Mouse (Mus musculus): ENCODE results near the gene Snx20. TPM values are rescaled to one million over a fixed set of nuclear protein-coding genes. Genes with fewer than 3 reads are reported as not detected.

Gene Snx20
- polyA plus RNA-seq, 1 experiment from 2014 or later = 1.5 TPM

DNA sequence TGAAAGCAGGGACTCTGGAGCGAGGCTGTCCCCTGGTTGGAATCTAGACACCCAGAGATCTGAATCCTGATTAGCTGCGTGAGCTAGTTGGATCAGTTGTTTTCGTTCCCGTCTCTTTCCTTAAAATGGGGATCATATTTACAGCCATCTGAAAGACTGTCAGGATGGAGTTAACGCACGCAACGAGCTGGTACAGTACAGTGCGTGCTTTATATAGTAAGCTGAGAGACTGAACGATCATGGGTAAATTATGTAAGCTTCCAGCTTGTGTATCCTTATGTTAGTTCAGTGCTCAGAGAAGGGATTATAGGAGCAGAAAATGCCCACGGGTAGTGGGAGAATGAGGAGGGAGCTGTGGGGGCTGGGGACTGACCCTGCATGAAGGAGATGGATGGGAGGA lies 35.6 kb upstream of the Snx20 start:
- H3K9ac ChIP-seq (replicated peaks; ENCODE audit: low read length) = no peak overlapping the region
- peaks cover 3% of the 10 kb centered on the region; the same call in 1 of the 2 replicates for H3K4me1 ChIP-seq (ENCODE audit: control insufficient read depth, insufficient read depth, low read length)
- H3K9me3 ChIP-seq (replicated peaks; ENCODE audit: control insufficient read depth, low read length) = no peaks in the 10 kb centered on the region
- H3K27ac ChIP-seq (replicated peaks; ENCODE audit: low read depth, low read length) = no peak overlapping the region
- DNase-seq (ENCODE audit: low spot score) (no peak), ATAC-seq (replicated peaks; ENCODE audit: insufficient number of reproducible peaks, low FRiP score, low TSS enrichment, low read depth) (no peak)
- H3K36me3 ChIP-seq (replicated peaks; ENCODE audit: control insufficient read depth, insufficient read depth, low read depth, low read length) = no peaks in the 10 kb centered on the region
- no peak overlapping the region for H3K4me3 ChIP-seq (ENCODE audit: low read depth, low read length)
- WGBS = 80% methylated on average over 10 of the region's 10 CpGs
- no peak overlapping the region for H3K4me2 ChIP-seq (ENCODE audit: low read depth, low read length)
- no peaks in the 10 kb centered on the region for H3K27me3 ChIP-seq (ENCODE audit: control insufficient read depth, insufficient read depth, low read length)

DNA sequence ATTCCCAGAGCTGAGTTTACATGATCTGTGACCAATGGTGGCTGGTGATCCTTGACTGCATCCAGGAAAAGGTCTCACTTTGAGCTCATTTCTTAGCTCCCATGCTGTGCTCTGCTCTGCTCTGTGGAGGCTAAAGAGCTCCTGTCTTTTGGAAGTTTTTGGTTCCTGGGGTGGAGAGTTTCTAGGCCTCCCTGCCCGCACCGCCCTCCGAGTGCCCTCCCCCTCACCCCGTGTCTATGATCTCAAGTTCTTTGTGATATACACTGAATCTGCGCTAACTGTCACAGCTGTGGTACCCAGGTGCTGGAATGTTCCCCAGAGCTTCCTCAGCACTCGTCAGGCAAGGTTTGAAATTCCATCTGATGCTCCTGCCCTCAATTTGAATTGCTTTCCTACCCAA lies 34.9 kb upstream of the Snx20 start:
- Histone ChIP-seq H3K27ac (replicated peaks; ENCODE audit: low read depth, low read length) (no peak overlapping the region), H3K4me3 (ENCODE audit: low read depth, low read length) (no peak overlapping the region), H3K9ac (replicated peaks; ENCODE audit: low read length) (no peak overlapping the region), H3K4me1 (ENCODE audit: control insufficient read depth, insufficient read depth, low read length) (peaks cover 3% of the 10 kb centered on the region; the same call in 1 of the 2 replicates), H3K36me3 (replicated peaks; ENCODE audit: control insufficient read depth, insufficient read depth, low read depth, low read length) (no peaks in the 10 kb centered on the region), H3K27me3 (ENCODE audit: control insufficient read depth, insufficient read depth, low read length) (no peaks in the 10 kb centered on the region), H3K4me2 (ENCODE audit: low read depth, low read length) (no peak overlapping the region), H3K9me3 (replicated peaks; ENCODE audit: control insufficient read depth, low read length) (no peaks in the 10 kb centered on the region)
- DNase-seq (ENCODE audit: low spot score) (peak; percentile 14), ATAC-seq (replicated peaks; ENCODE audit: insufficient number of reproducible peaks, low FRiP score, low TSS enrichment, low read depth) (no peak)
- WGBS = 71% methylated on average over 6 of the region's 6 CpGs

DNA sequence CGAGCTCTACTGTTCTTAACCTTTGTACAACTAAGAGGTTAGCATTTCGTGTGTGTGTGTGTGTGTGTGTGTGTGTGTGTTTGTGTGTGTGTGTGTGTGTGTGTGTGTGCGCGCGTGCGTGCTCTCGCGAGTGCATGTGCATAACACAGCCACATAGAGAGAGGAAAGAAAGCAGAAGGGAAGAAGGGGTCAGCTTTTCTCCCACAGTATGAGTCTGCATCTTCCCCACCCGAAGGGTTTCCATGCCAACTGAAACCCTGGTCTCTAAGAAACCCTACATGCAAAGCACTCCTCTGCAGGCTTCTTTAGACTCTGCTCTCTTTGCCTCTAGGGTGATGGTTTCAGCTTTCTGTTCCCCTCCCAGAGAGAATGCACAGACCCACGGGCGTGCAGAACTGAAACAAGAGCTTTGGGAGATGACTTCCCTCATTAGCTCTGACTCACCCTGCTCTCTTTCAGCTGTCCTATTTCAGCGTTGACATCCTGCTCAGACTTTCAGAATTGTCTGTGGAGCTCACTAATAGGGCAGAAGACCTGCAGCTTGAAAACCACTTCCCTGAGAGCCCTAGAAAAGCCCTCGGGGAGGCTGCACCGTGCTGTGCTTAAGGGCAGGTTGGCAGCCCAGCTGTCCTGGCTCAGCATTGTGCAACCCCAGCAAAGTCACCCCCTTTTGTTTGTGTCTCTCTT lies 32.6 kb upstream of the Snx20 start:
- H3K27ac ChIP-seq (replicated peaks; ENCODE audit: low read depth, low read length) = no peak overlapping the region
- no peak; the same call in 1 of the 2 replicates for ATAC-seq (replicated peaks; ENCODE audit: insufficient number of reproducible peaks, low FRiP score, low TSS enrichment, low read depth)
- peaks cover 3% of the 10 kb centered on the region; the same call in 1 of the 2 replicates for H3K4me1 ChIP-seq (ENCODE audit: control insufficient read depth, insufficient read depth, low read length)

DNA sequence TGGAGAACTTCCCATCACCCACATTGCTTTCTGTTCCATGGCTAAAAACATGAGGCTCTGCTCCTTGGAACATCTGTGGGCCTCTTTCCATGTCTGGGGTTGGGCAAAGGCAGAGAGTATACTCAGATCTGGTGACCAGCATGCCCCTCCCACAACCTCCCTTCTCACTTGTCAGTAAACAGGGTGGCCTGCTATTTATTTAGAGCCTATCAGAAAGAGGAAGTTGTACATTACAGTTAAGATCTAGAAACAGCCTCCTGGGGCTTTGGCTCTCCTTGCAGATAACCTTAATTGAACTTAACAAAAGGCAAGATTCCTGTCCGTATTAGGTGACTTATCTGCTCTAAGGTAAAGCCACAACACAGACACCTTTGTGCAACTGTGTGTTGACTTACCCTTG lies 30.5 kb upstream of the Snx20 start:
- H3K9me3 ChIP-seq (replicated peaks; ENCODE audit: control insufficient read depth, low read length) = no peaks in the 10 kb centered on the region
- ATAC-seq (replicated peaks; ENCODE audit: insufficient number of reproducible peaks, low FRiP score, low TSS enrichment, low read depth) (no peak), DNase-seq (ENCODE audit: low spot score) (no peak)
- H3K9ac ChIP-seq (replicated peaks; ENCODE audit: low read length) = no peak overlapping the region
- 54% methylated on average over 1 of the region's 1 CpGs for WGBS
- peaks cover 3% of the 10 kb centered on the region; the same call in 1 of the 2 replicates for H3K4me1 ChIP-seq (ENCODE audit: control insufficient read depth, insufficient read depth, low read length)
- H3K27me3 ChIP-seq (ENCODE audit: control insufficient read depth, insufficient read depth, low read length) = no peaks in the 10 kb centered on the region
- no peaks in the 10 kb centered on the region for H3K36me3 ChIP-seq (replicated peaks; ENCODE audit: control insufficient read depth, insufficient read depth, low read depth, low read length)
- H3K27ac ChIP-seq (replicated peaks; ENCODE audit: low read depth, low read length) = no peak overlapping the region
- H3K4me2 ChIP-seq (ENCODE audit: low read depth, low read length) = no peak overlapping the region
- no peak overlapping the region for H3K4me3 ChIP-seq (ENCODE audit: low read depth, low read length)

More for the DNA sequence above, 32.6 kb upstream of the Snx20 start:
- DNase-seq (ENCODE audit: low spot score) = peak; percentile 49
- no peaks in the 10 kb centered on the region for H3K27me3 ChIP-seq (ENCODE audit: control insufficient read depth, insufficient read depth, low read length)
- 65% methylated on average over 14 of the region's 14 CpGs for WGBS
- H3K9ac ChIP-seq (replicated peaks; ENCODE audit: low read length) = no peak overlapping the region
- H3K4me3 ChIP-seq (ENCODE audit: low read depth, low read length) = no peak overlapping the region
- no peaks in the 10 kb centered on the region for H3K36me3 ChIP-seq (replicated peaks; ENCODE audit: control insufficient read depth, insufficient read depth, low read depth, low read length)
- H3K9me3 ChIP-seq (replicated peaks; ENCODE audit: control insufficient read depth, low read length) = no peaks in the 10 kb centered on the region
- H3K4me2 ChIP-seq (ENCODE audit: low read depth, low read length) = no peak overlapping the region

DNA sequence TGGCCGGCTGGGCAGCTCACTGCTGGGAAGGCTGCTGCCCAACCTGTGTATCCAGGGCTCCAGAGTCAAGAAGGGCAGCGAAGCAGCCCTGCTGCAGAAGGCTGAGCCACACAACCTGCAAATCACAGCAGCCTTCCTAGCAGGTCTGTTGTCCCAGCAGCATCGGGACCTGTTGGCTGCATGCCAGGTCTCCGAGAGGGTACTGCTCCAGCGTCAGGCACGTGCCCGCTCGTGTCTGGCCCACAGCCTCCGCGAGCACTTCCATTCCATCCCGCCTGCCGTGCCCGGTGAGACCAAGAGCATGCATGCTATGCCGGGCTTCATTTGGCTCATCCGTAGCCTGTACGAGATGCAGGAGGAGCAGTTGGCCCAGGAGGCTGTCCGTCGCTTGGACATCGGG lies 29.0 kb upstream of the Snx20 start:
- H3K9ac ChIP-seq (replicated peaks; ENCODE audit: low read length) = no peak overlapping the region
- no peaks in the 10 kb centered on the region for H3K9me3 ChIP-seq (replicated peaks; ENCODE audit: control insufficient read depth, low read length)
- no peak overlapping the region for H3K27ac ChIP-seq (replicated peaks; ENCODE audit: low read depth, low read length)
- no peaks in the 10 kb centered on the region for H3K27me3 ChIP-seq (ENCODE audit: control insufficient read depth, insufficient read depth, low read length)
- H3K36me3 ChIP-seq (replicated peaks; ENCODE audit: control insufficient read depth, insufficient read depth, low read depth, low read length) = no peaks in the 10 kb centered on the region
- H3K4me2 ChIP-seq (ENCODE audit: low read depth, low read length) = no peak overlapping the region
- WGBS = 88% methylated on average over 19 of the region's 19 CpGs
- no peak overlapping the region for H3K4me3 ChIP-seq (ENCODE audit: low read depth, low read length)
- DNase-seq (ENCODE audit: low spot score) (no peak), ATAC-seq (replicated peaks; ENCODE audit: insufficient number of reproducible peaks, low FRiP score, low TSS enrichment, low read depth) (no peak)
- peaks cover 3% of the 10 kb centered on the region; the same call in 1 of the 2 replicates for H3K4me1 ChIP-seq (ENCODE audit: control insufficient read depth, insufficient read depth, low read length)

DNA sequence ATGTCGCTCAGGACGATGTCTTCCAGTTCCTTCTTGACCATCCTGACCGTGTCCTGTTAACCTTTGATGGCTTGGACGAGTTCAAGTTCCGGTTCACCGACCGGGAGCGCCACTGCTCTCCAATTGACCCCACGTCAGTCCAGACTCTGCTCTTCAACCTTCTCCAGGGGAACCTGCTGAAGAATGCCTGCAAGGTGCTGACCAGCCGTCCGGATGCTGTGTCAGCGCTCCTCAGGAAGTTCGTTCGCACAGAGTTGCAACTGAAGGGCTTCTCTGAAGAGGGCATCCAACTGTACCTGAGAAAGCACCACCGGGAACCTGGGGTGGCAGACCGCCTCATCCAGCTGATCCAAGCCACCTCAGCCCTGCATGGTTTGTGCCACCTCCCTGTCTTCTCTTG lies 28.2 kb upstream of the Snx20 start:
- WGBS = 79% methylated on average over 16 of the region's 16 CpGs
- ATAC-seq (replicated peaks; ENCODE audit: insufficient number of reproducible peaks, low FRiP score, low TSS enrichment, low read depth) (no peak), DNase-seq (ENCODE audit: low spot score) (no peak)
- H3K36me3 ChIP-seq (replicated peaks; ENCODE audit: control insufficient read depth, insufficient read depth, low read depth, low read length) = no peaks in the 10 kb centered on the region
- H3K9ac ChIP-seq (replicated peaks; ENCODE audit: low read length) = no peak overlapping the region
- H3K27ac ChIP-seq (replicated peaks; ENCODE audit: low read depth, low read length) = no peak overlapping the region
- H3K27me3 ChIP-seq (ENCODE audit: control insufficient read depth, insufficient read depth, low read length) = no peaks in the 10 kb centered on the region
- no peak overlapping the region for H3K4me3 ChIP-seq (ENCODE audit: low read depth, low read length)
- peaks cover 3% of the 10 kb centered on the region; the same call in 1 of the 2 replicates for H3K4me1 ChIP-seq (ENCODE audit: control insufficient read depth, insufficient read depth, low read length)
- H3K9me3 ChIP-seq (replicated peaks; ENCODE audit: control insufficient read depth, low read length) = no peaks in the 10 kb centered on the region
- no peak overlapping the region for H3K4me2 ChIP-seq (ENCODE audit: low read depth, low read length)

DNA sequence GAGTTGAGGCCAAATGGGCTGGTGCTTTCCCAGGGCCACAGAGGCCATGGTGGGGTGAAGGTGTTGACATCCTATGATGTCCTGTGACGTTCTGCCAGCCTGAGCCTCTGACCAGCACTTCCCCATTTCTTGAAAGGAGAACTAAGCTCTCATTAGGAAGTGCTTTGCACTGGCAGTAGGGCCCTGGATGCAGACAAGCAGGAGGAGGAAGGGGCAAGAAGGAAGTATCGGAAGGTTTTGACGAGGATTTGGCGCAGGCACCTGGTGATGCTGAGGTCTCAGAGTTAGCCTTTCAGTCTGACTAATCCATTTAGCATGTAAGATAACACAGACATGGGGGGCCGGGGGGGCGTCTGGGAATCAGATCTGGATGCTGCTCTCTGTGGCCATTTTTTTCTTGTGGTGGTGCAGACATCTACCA lies 26.5 kb upstream of the Snx20 start:
- Histone ChIP-seq H3K27ac (replicated peaks; ENCODE audit: low read depth, low read length) (no peak overlapping the region), H3K9me3 (replicated peaks; ENCODE audit: control insufficient read depth, low read length) (no peaks in the 10 kb centered on the region), H3K4me2 (ENCODE audit: low read depth, low read length) (no peak overlapping the region), H3K27me3 (ENCODE audit: control insufficient read depth, insufficient read depth, low read length) (no peaks in the 10 kb centered on the region), H3K36me3 (replicated peaks; ENCODE audit: control insufficient read depth, insufficient read depth, low read depth, low read length) (no peaks in the 10 kb centered on the region), H3K4me1 (ENCODE audit: control insufficient read depth, insufficient read depth, low read length) (no peaks in the 10 kb centered on the region), H3K9ac (replicated peaks; ENCODE audit: low read length) (no peak overlapping the region), H3K4me3 (ENCODE audit: low read depth, low read length) (no peak overlapping the region)
- ATAC-seq (replicated peaks; ENCODE audit: insufficient number of reproducible peaks, low FRiP score, low TSS enrichment, low read depth) (no peak), DNase-seq (ENCODE audit: low spot score) (no peak)
- 78% methylated on average over 6 of the region's 6 CpGs for WGBS

DNA sequence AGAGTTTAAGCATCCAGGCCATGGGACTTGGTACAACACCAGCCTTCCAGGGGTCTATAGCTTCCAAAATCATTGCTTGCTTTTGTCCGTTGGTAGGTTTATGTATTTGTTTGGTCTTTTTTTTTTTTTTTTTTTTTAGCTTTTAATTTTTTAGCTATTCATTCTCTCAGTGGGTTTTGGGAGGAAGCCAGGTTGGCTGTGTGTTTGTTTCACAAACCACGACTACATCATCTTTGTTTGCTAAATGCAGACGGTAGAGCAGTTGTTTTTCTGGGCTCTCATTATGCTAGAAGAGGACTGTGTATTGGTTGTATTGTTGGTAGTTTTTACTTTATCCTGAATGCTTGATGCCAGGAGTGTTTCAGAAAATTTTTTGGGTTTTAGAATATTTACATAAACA lies 23.9 kb upstream of the Snx20 start:
- WGBS = 89% methylated on average over 3 of the region's 3 CpGs
- DNase-seq (ENCODE audit: low spot score) (no peak), ATAC-seq (replicated peaks; ENCODE audit: insufficient number of reproducible peaks, low FRiP score, low TSS enrichment, low read depth) (no peak)
- no peak overlapping the region for H3K9ac ChIP-seq (replicated peaks; ENCODE audit: low read length)
- H3K9me3 ChIP-seq (replicated peaks; ENCODE audit: control insufficient read depth, low read length) = no peaks in the 10 kb centered on the region
- H3K4me1 ChIP-seq (ENCODE audit: control insufficient read depth, insufficient read depth, low read length) = no peaks in the 10 kb centered on the region
- H3K27me3 ChIP-seq (ENCODE audit: control insufficient read depth, insufficient read depth, low read length) = no peaks in the 10 kb centered on the region
- no peak overlapping the region for H3K4me2 ChIP-seq (ENCODE audit: low read depth, low read length)
- no peak overlapping the region for H3K4me3 ChIP-seq (ENCODE audit: low read depth, low read length)
- no peaks in the 10 kb centered on the region for H3K36me3 ChIP-seq (replicated peaks; ENCODE audit: control insufficient read depth, insufficient read depth, low read depth, low read length)
- no peak overlapping the region for H3K27ac ChIP-seq (replicated peaks; ENCODE audit: low read depth, low read length)
